Mouse (Mus musculus) gastrocnemius, postnatal 14 days (tissue): ENCODE results near the gene Padi1. TPM values are rescaled to one million over a fixed set of nuclear protein-coding genes. Genes with fewer than 3 reads are reported as not detected.
A peak's percentile ranks its signal among the peaks of the same experiment; 100 is the strongest.

ENCODE experiments used
- DNase-seq: peaks from one replicate; pipeline ENCODE4 v3.0.0; 2021; ENCODE audit warnings: mixed read lengths
- intact Hi-C: fragments of 180-260 bp; cut with DNase I; formaldehyde crosslinking; loops from one replicate; pipeline ENCODE4 v1.15.1; 2025; ENCODE audit warnings: low total_unique reads
- total RNA-seq, 2 experiments: library from RNA; stranded (reverse); gene quantifications; 2 replicates each; pipeline ENCODE4 v1.2.3; 2021

Gene Padi1
- total RNA-seq, 2 experiments from 2014 or later = 0.07 to 0.08 TPM

DNA sequence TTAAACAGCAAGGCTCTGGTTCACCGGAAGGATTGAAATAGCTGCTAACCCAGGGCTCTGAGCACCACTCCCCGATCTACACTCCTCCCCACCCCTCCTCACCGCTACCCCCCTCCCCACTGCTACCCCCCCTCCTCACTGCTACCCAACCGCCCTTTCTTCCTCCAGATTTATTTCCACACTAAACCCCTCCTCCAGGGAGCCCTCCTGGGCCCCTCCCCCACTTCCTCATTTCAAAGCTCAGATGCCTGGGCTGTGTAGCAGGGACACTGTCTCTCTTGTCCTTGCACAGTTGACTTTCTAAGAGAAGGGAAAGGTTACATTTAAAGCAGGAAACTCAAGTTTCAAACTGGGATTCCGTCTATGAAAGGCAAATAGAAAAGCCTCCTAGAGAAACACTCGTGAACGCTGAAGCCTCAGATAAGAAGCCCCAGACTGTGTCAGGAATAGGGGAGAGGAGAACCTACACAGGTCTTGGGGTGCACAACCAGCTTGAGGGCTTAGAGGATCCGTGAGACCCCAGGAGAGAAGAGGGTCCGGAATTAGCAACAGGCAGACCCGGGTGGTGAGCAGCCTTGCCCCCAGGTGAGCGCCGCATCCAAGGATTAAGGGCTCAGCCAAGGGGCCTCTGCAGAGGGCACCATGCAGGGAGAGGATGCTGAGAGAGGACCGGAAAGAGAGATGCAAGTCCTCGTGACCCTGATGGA lies 23.1 kb upstream of the Padi1 start:
- no peak for DNase-seq
- intact Hi-C loops = no loop called here

DNA sequence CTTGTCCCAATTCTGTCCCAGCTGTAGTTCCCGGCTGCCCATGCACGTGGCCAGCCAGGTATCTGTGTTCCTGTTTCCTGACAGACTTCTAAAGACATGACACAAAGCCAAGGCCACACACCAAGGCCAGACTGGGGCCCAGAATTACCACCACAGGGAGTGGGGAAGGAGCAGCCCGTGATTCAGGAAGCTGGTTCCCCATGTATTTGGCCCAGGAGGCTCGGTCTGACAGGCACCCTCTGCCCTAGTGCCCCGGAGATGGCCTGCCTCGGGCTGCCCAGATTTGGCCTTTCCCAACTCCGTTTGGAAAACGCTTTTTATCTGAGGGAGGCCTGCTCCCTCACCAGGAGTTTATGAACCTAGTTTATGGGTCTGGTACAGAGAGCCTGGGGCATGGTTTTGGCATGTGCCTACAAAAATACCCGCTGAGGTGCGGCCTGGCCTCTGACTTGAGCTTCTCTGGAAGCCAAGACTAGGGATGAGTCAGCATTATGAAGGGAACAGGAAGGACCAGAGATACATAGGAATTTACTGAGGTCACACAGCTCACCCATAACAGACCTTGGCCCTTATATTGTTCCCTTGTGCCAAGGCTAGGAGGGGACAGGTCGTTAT lies 16.6 kb upstream of the Padi1 start:
- intact Hi-C loops = no loop called here
- no peak for DNase-seq

DNA sequence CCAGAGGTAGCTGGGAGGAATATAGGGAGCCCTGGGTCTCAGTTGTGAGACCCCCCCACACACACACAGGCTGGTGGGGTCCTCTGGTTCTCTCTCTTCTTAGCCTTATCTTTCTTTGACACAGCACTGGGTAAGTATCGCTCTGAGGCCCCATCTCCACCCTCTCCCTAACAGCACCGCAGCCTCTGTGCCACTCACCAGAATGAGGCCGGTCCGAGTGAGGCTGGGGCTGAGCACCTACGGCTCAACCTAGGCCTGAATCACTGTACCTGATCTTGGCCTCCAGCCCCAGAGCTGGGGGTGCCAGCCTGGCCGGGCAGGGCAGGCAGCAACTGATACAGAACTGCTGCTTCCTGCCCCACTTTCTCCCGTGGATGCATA lies 15.2 kb upstream of the Padi1 start:
- no peak for DNase-seq
- intact Hi-C loops = no loop called here

DNA sequence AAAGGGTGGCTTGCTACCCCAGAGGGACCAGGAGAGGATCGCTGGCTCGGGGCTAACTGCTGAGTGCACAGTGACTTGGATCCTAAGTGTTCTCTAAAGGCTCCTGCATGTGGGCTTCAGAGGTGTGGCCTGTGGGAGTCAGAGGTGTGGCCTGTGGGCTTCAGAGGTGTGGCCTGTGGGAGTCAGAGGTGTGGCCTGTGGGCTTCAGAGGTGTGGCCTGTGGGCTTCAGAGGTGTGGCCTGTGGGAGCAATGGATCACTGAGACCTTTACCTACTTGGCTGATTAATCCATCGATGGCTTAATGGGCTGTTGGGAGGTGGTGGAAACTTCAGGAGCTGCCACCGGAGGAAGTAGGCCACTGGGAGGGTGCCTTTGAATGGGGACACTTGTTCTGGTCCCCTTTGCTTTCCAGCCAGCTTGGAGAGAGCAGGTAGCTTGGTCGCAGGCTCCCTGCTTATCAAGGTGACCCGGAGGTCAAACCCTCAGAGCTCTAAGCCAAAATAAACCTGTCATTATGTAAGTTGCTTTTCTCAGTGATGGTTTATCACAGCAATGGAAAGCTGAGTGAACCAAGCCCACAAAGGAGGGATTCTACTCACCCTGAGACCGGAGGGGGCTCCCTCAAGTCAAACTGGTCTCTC lies 14.7 kb upstream of the Padi1 start:
- intact Hi-C loops = no loop called here
- no peak for DNase-seq

DNA sequence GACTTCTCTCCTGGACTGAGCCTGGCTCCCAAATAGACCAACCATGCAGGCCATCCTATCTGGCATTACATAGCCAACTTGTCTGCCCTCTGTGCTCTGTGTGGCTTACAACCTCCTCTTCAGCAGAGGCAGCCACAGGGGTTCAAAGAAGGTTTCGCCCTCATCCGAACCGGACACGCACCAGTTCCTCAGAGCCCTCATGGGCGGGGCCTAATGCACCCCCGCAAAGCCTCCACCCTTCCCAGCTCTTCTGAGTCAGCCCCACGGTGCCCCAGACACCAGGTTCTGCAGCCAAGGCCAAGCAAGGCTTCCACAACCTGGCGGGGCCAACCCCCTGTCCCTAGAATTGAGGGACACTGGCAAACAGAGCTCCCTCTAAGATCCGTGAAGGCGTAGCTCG lies 13.7 kb upstream of the Padi1 start:
- intact Hi-C loops = no loop called here
- DNase-seq = no peak

DNA sequence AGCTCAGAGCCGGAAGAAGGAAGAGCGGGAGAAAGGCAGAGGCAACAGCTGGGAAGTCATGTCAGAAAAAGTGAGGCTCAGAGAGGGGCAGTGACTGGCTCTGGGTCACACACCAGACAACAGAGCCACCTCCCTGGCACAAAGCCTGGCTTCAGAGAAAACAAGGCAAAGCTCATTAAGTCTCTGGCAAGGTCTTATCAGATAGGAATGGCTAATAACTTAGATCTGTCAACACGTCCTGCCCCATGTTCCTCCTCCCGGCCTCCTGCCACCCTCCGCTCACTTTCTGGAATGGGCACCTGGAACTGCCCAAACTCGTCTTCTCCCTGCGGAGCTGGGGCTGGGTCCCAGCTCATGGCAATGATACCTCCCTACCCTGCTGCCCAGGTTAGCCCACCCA lies 12.2 kb upstream of the Padi1 start:
- intact Hi-C loops = no loop called here

DNA sequence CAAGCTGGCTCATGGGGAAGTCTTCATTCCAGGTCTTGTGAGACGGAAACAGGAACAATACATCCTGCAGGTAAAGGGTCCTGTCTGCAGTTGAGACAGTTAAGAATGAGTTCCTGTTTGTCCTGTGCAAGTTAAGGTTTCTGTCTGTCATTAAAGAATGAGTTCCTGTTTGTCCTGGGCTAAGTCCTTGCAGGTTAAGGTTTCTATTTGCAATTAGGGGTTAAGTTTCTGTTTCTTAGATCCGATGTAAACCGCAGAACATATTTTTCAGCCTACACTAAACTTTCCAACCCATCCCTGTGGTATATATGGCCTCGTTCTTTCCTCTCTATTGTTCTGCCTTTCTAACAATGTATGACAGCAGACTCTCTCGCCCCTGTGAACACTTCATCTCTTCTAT lies 11.5 kb upstream of the Padi1 start:
- intact Hi-C loops = no loop called here
- no peak for DNase-seq

More for the DNA sequence above, 12.2 kb upstream of the Padi1 start:
- DNase-seq = no peak

DNA sequence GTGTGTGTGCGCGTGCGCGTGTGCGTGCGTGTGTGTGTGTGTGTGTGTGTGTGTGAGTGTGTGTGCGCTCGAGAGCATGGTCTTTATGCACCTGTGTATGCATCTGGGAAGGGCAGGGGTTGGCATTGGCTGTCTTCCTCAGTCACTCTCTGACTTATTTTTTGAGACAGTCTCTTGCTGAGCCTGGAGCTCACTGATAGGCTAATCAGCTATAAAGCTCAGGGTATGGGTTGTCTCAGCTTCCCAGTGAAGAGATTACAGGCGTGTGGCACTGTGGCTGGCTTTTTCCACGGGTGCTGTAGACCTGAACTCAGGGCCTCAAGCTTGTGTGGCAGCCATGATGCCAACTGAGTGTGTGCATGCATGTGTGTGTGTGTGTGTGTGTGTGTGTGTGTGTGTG lies 9.6 kb upstream of the Padi1 start:
- intact Hi-C loops = no loop called here
- DNase-seq = no peak

DNA sequence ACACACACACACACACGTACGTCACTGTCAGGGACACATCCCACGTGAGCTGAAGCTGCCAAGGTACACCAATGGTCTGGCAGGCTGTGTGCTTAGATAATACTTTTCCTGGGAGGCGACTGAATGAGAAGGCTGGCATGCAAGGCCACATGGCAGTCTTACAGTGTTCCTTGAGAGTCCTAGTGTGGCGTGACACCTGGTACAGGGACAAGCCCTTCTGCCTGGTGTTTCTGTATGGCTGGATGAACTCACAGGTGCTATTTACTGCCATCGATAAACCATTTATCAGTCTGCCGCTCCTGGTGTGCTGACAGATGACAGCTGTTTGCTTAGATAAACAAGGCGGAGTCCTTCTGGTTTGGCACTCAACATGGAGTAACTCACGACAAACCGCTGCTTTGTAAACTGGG lies 8.9 kb upstream of the Padi1 start:
- DNase-seq = no peak
- intact Hi-C loops = no loop called here

DNA sequence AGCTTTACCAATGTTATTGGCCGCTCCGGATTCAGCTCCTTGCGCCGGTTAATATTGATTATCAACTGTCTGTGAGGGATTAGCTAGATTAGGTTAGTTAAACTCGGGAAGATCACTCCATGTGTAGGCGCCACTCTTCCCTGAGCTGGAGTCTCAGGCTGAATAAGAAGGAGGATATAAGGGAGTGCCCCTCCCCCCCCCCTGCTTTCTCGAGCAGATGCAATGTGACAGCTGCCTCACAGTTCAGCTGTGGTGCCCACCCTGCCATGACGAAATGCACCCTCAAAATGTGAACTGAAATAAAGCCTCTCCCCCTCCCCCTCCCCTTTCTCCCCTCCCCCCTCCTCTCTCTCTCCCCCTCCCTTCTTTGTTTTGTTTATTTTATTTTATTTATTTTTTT lies 8.0 kb upstream of the Padi1 start:
- intact Hi-C loops = no loop called here

DNA sequence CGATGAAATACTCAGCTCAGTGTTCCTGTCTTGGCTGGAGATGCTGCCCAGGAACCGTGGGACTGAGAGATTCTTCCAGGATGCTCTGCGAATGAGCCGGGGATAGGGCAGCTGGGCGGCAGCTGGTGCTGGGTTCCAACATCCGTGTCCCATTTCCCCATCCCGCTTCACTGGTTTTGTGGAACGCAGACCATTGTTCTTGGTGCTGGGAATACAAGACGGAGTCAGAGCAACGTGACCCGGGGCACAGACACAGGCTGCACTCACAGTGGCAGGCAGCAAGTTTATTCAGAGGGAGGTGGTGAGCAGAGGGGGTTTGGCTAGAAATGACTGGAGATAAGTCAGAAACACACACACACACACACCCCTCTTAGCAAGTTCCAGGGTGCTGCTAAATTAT lies 3.7 kb upstream of the Padi1 start:
- intact Hi-C loops = no loop called here
- DNase-seq = no peak

More for the DNA sequence above, 8.0 kb upstream of the Padi1 start:
- no peak for DNase-seq

DNA sequence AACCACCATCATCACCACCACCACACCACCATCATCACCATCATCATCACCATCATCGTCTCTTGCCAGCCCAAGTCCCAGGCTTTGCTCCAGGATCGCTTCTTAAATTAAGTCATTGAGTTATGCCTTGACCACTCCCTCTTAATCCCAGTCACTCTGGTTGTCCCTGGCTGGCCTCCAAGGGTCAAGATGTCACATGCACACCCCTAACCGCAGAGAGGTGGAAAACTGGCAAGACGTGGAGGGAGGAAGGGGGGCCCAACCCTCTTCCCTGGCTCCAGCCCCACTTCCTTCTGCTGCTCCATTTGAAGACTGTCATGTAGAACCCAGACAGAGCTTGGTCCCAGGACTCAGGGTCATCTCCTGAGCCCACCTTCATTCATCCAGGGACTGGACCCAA lies 587 bp downstream of the Padi1 start:
- intact Hi-C loops = no loop called here
- no peak for DNase-seq

DNA sequence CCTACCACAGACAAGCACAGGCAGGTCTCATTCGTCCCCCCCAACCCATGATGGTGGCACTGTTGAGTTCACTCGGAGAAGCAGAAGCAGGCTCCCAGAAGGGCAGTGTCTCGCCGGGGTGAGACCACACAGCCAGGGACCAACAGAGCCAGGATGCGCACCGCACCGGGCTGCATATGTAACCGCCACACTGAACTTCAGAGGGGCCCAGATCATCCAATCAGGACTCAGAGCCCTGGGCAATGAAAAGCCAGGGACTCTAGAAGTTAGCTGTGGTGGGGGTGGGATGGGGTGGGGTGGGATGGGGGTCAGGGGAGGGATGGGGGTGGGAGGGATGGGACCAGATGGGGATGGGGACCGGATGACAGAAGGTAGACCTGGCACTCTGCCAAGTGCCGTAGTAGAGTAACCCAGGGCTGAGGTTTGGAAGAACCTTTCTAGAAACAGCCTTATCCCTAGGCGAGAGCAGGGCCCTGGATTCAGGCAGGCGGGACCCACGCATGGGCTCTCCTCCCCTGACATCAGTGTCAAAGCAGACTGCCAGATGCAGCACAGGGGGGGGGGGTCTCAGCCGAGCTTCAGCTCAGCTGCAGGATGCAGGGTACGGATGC lies 1.8 kb downstream of the Padi1 start:
- no peak for DNase-seq
- intact Hi-C loops = no loop called here

DNA sequence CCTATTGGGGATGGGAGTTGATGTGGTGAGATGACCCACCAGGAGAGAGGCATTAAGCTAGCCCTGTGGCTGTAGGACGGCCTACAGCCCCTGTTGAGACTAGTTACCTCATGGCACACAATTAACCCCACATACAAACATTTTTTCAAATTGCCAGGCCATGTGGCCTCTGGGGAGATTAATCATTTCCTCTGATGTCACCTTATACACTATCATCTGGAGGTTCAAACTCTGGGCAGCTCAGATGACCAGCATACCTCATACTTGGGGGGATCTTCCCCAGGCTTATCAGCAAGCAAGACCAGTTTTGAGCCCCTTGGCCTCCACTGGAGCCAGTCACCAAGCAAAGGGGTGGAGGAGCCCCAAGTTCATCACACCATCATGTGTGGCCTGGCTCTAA lies 2.7 kb downstream of the Padi1 start:
- intact Hi-C loops = no loop called here
- DNase-seq = no peak

DNA sequence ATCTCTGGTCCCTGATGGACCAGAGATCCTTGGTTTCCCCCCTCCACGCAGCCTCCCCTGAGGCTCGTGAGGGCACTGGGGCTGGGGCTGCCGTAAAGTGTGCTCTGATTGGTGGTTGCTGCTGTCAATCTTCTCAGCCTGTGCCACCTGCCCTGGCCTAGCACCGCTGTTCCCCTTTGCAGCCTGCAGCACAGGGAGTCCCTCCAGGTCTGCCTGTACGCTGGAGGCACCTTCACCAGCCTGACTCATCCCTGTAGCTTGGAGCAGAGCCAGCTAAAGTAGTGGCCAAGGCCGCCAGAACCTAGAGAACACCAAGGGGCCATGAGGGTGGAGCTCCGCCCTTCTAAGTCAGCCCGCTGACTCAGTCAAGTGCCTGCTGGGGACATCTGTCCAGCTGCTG lies 7.7 kb downstream of the Padi1 start:
- DNase-seq = no peak
- intact Hi-C loops = no loop called here

DNA sequence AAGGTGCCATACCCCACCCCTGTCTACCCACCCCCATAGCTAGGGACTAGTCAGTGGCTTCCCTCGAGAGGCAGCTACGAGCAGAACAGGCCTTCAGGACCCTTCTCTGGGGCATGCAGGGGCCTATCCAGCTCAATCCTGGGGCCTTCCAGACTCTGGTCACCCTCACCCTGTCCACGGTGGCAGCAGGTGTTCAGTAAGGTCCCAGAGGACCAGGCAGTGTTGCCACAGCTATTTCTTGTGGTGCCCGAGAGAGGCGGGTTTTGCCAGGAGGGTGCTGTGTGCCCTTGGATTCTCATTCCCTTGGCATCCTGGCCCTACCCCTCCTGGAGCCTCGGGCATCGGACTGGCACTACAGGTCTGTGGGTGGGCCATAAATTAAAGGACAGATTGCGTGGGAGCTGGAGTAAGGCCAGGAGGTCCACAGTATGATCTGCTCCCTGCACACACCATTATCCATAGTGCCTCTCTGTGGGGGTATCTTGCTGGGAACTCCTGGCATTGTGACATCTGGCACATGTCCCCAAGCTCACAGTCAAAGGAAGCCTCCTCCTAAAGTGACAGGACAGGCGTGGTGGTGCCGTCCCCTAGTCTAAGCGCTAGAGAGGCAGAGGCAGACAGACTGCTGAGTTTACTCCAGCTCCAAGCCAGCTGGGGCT lies 9.2 kb downstream of the Padi1 start:
- DNase-seq = no peak
- intact Hi-C loops = no loop called here

DNA sequence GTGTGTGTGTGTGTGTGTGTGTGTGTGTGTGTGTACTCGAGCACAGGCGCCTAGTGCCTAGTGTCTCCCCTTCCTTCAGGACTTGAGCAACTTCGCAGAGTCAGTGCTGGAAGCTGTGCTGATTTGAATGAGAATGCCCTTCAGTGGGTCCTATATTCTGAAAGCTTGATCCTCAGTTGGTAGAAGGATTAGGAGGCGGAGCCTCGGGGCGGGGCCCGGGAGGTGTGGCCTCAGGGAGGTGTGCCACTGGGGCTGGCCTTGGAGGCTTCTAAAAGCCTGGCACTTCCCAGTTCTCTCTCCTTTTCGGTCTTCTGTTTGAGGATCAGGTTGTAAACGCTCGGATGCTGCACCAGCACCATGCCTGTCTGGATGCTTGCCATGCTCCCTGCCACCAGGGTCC lies 9.9 kb downstream of the Padi1 start:
- intact Hi-C loops = no loop called here
- DNase-seq = peak; percentile 47

DNA sequence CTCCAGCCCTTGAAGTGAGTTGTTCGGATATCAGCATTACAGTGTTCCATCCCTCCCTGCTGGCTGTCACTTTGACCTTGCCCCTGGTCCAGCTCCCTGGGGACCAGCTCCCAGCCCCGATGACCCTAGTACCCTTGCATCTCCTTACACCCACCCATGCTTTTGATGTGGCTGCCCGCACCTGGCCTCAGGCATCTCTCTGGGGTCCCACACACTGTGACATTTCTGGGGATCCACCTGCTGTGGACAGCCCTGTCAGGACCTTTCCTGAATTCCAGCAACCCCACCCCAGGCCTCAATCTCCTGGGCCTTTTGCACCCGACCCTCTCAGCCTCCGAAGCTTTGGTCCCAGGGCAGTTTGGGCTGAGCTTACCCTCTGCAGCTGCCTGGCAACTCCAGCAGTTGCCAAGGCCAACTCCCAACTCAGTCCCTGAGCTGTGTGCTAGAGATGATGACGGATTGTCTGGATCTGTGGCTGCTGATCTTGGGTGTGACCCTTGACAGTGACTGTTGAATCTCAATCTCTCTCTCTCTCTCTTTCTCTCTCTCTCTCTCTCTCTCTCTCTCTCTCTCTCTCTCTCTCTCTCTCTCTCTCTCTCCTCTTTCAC lies 11.1 kb downstream of the Padi1 start:
- intact Hi-C loops = no loop called here
- peak; percentile 28 for DNase-seq

DNA sequence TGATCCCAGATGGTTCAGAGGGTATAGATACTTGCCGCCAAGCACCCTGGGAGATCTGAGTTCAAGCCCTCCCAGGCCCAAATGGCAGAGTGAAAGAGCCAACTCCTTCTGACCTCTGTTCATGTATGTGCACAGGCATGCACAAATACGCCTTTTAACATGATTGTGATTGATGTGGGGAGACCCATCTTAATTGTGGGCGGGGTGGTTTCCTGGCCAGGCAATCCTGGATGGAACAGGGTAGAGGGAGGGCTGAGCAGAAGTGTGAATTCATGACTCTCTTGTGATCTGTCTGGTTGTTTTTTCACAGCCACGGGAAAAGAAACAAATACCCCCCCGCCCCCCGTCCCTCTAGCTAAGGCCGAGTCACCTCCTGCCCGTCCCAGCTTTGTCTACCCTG lies 12.8 kb downstream of the Padi1 start:
- DNase-seq = no peak
- intact Hi-C loops = no loop called here

DNA sequence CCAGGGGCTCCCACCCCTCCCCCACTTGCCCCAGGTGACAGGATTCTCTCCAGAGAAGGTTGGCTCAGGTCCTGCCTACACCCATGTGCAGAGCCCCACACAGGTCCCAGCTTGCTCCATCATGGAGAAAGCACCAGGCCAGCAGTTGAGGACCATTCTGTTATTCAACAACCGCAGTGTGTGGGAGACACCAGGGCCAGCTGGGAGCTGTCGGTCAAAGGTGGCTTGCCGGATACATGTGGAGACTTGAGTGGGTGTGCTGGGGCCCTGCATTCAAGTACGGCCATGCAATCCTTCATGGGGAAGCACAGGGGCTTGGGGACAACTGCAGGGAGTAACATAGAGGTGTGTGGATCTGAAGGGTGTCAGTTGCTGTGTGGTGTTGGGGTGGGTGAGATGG lies 13.8 kb downstream of the Padi1 start:
- no peak for DNase-seq
- intact Hi-C loops = no loop called here
